Mouse (Mus musculus): ENCODE measurements around the gene Tmc1.

DNA sequence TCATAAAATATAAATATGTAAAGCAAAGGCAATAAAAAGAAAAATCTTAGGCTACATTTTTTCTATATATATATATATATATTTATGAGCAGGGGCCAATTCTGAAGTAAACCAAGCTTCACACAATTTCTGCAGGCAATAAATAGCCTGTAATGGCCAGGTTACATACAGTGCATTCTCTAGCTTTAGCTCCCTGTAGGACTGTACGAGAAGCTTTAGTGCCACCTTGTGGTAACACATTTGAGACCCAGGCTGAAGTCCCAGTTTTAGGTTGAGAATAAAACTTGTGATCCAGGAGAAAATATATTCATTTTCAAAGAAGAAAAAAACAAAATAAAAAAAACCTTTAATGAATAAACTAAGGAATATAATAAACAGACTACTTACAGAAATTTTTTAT is 189.8 kb downstream of the Tmc1 start:
- TF ChIP-seq CTCF (IDR thresholded peaks at IDR 0.05; ENCODE audit: borderline replicate concordance, control insufficient read depth, extremely low read depth, insufficient read depth, low read length, poor library complexity) (no peak), POLR2A (IDR thresholded peaks at IDR 0.05; ENCODE audit: control insufficient read depth, extremely low read depth, insufficient read depth, low read length, poor library complexity) (no peak)
